Mouse (Mus musculus) MEL (cell line): ENCODE measurements around the gene Rxfp2. TPM values are rescaled to one million over a fixed set of nuclear protein-coding genes. Genes with fewer than 3 reads are reported as not detected.

Experiments
- DNase-seq: peaks from one replicate; pipeline ENCODE4 v3.0.0; 2011; ENCODE audit warnings: low read depth, low spot score
- H3K27ac ChIP-seq: 2 replicates; pipeline ENCODE4 v1.5.1; 2012; ENCODE audit warnings: low read depth, mild to moderate bottlenecking, control low read depth, low read length, moderate library complexity; ENCODE audit not compliant: control insufficient read depth
- H3K27me3 ChIP-seq, 2 experiments: fragments of 150-350 bp in 1 of 2; sonication (generic) in 1 of 2; 2 replicates each; pipeline ENCODE4 v1.6.1; 2012; ENCODE audit warnings: low read length in 2 of 2, mild to moderate bottlenecking in 2 of 2, improper control_type of control experiment in 1 of 2, moderate library complexity in 1 of 2; ENCODE audit not compliant: insufficient read depth in 2 of 2, control insufficient read depth in 1 of 2
- H3K36me3 ChIP-seq, 2 experiments: 2 replicates each; pipeline ENCODE4 v1.6.1; 2012 to 2014; ENCODE audit warnings: low read length in 2 of 2, improper control_type of control experiment in 1 of 2, inconsistent platforms in 1 of 2, mild to moderate bottlenecking in 1 of 2; ENCODE audit not compliant: insufficient read depth in 2 of 2, control insufficient read depth in 1 of 2
- H3K4me1 ChIP-seq, 2 experiments: fragments of 150-350 bp in 1 of 2; sonication (generic) in 1 of 2; 2 replicates each; pipeline ENCODE4 v1.6.1; 2012; ENCODE audit warnings: low read length in 2 of 2, improper control_type of control experiment in 1 of 2, mild to moderate bottlenecking in 1 of 2; ENCODE audit not compliant: insufficient read depth in 2 of 2, control insufficient read depth in 1 of 2
- H3K4me3 ChIP-seq, 2 experiments: fragments of 150-350 bp in 1 of 2; sonication (generic) in 1 of 2; 2 replicates each; pipeline ENCODE4 v1.5.1; 2012; ENCODE audit warnings: low read depth in 2 of 2, low read length in 2 of 2, mild to moderate bottlenecking in 2 of 2, moderate library complexity in 2 of 2, control low read depth in 1 of 2, improper control_type of control experiment in 1 of 2; ENCODE audit not compliant: control insufficient read depth in 1 of 2, insufficient read depth in 1 of 2
- H3K79me2 ChIP-seq: 2 replicates; pipeline ENCODE4 v1.6.1; 2012; ENCODE audit warnings: mild to moderate bottlenecking, low read length, moderate library complexity; ENCODE audit not compliant: control insufficient read depth, poor library complexity, insufficient read depth
- H3K9ac ChIP-seq: 2 replicates; pipeline ENCODE4 v1.6.1; 2012; ENCODE audit warnings: low read depth, mild to moderate bottlenecking, control low read depth, low read length, moderate library complexity; ENCODE audit not compliant: control insufficient read depth, poor library complexity, severe bottlenecking
- H3K9me3 ChIP-seq: fragments of 150-350 bp; sonication (generic); replicated peaks from 2 replicates; pipeline ENCODE4 v1.6.1; 2012; ENCODE audit warnings: mild to moderate bottlenecking, low read length, improper control_type of control experiment, moderate library complexity; ENCODE audit not compliant: insufficient read depth
- BHLHE40 ChIP-seq: IDR thresholded peaks from 2 replicates; pipeline ENCODE4 v1.6.1; 2012; ENCODE audit warnings: low read depth, mild to moderate bottlenecking, inconsistent platforms, low read length, improper control_type of control experiment, borderline replicate concordance
- CTCF ChIP-seq, 3 experiments: IDR thresholded peaks in 2 of 3; conservative IDR thresholded peaks in 1 of 3; 2 replicates each; pipeline ENCODE4 v1.5.1; 2011 to 2012; ENCODE audit warnings: low read length in 3 of 3, low read depth in 2 of 3, mild to moderate bottlenecking in 2 of 3, improper control_type of control experiment in 1 of 3, inconsistent platforms in 1 of 3, mixed read lengths in 1 of 3, moderate library complexity in 1 of 3; ENCODE audit not compliant: control insufficient read depth in 1 of 3, insufficient read depth in 1 of 3, poor library complexity in 1 of 3, severe bottlenecking in 1 of 3
- EP300 ChIP-seq, 2 experiments: IDR thresholded peaks; 2 replicates each; pipeline ENCODE4 v1.6.1; 2011; ENCODE audit warnings: improper control_type of control experiment in 2 of 2, low read length in 2 of 2, low read depth in 1 of 2, mild to moderate bottlenecking in 1 of 2
- GATA1 ChIP-seq: IDR thresholded peaks from 2 replicates; pipeline ENCODE4 v1.6.1; 2011; ENCODE audit warnings: low read depth, low read length, improper control_type of control experiment
- MAFK ChIP-seq: IDR thresholded peaks from 2 replicates; pipeline ENCODE4 v1.6.1; 2011; ENCODE audit warnings: low read depth, mild to moderate bottlenecking, low read length, improper control_type of control experiment, borderline replicate concordance
- MAZ ChIP-seq: IDR thresholded peaks from 2 replicates; pipeline ENCODE4 v1.6.1; 2012; ENCODE audit warnings: low read depth, mild to moderate bottlenecking, inconsistent platforms, low read length, improper control_type of control experiment
- MEF2A ChIP-seq: IDR thresholded peaks from 2 replicates; pipeline ENCODE4 v1.6.1; 2014; ENCODE audit warnings: low read depth, mild to moderate bottlenecking, inconsistent platforms, low read length, improper control_type of control experiment; ENCODE audit not compliant: poor library complexity, insufficient replicate concordance, severe bottlenecking; ENCODE audit errors: extremely low read depth
- MXI1 ChIP-seq: IDR thresholded peaks from 2 replicates; pipeline ENCODE4 v1.6.1; 2011; ENCODE audit warnings: mild to moderate bottlenecking, low read depth, low read length, improper control_type of control experiment
- NRF1 ChIP-seq: IDR thresholded peaks from 2 replicates; pipeline ENCODE4 v1.6.1; 2014; ENCODE audit warnings: low read depth, mild to moderate bottlenecking, inconsistent platforms, low read length, improper control_type of control experiment, moderate library complexity; ENCODE audit not compliant: poor library complexity, insufficient read depth, severe bottlenecking
- SMC3 ChIP-seq: IDR thresholded peaks from 2 replicates; pipeline ENCODE4 v1.6.1; 2011; ENCODE audit warnings: low read depth, low read length, improper control_type of control experiment
- TAL1 ChIP-seq: IDR thresholded peaks from 2 replicates; pipeline ENCODE4 v1.6.1; 2012; ENCODE audit warnings: mild to moderate bottlenecking, inconsistent platforms, low read length, moderate library complexity, mixed read lengths
- UBTF ChIP-seq: IDR thresholded peaks from 2 replicates; pipeline ENCODE4 v1.6.1; 2012; ENCODE audit warnings: low read depth, mild to moderate bottlenecking, inconsistent platforms, low read length, improper control_type of control experiment, moderate library complexity, borderline replicate concordance; ENCODE audit not compliant: insufficient read depth
- ZC3H11A ChIP-seq: IDR thresholded peaks from 2 replicates; pipeline ENCODE4 v1.6.1; 2012; ENCODE audit warnings: low read depth, mild to moderate bottlenecking, inconsistent platforms, low read length, improper control_type of control experiment
- polyA plus RNA-seq, 2 experiments: library from polyadenylated mRNA; stranded (reverse) in 1 of 2; unstranded in 1 of 2; fragments of >175 nt in 1 of 2; fragments of >200 nt in 1 of 2; gene quantifications; 2 replicates each; pipeline versions ENCODE4 v1.2.1 to v1.2.4; 2012; ENCODE audit warnings: low replicate concordance in 2 of 2, low read depth in 1 of 2; ENCODE audit not compliant: insufficient read length in 2 of 2, insufficient read depth in 1 of 2, missing spikeins in 1 of 2
- total RNA-seq: library from RNA; depleted of rRNA; stranded (reverse); fragments of 300-350 nt; gene quantifications from 2 replicates; pipeline ENCODE4 v1.2.3, GENCODE M21; 2012

Gene Rxfp2
- total and polyA plus RNA-seq, 3 experiments: not detected

DNA sequence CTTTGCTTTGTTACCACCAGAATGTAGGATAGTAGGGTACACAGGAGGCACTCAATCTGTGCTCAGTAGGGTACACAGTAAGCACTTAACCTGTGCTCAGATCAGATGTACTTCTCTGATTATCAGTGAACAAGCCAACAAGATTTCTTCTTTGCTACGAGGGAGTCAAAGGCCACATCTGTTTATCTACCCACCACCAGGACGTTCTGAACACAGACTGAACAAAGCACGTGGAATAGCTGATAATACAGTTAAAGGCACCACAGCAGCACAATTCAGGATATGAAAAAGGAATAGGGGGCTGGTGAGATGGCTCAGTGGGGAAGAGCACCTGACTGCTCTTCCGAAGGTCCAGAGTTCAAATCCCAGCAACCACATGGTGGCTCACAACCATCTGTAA lies 18.4 kb downstream of the Rxfp2 start:
- H3K27ac ChIP-seq: no peak overlapping the region
- DNase-seq: no peak
- no peak overlapping the region for H3K4me3 ChIP-seq
- no peaks in the 10 kb centered on the region for H3K79me2 ChIP-seq
- TF ChIP-seq BHLHE40 (no peak), MEF2A (no peak), MXI1 (no peak), TAL1 (no peak), EP300 (IDR thresholded peaks at IDR 0.05; ENCODE audit: low read depth in 1 of 2, low read length in 2 of 2) (no peak), NRF1 (no peak), UBTF (no peak)
- no peaks in the 10 kb centered on the region for H3K4me1 ChIP-seq
- H3K27me3 ChIP-seq: no peaks in the 10 kb centered on the region; a peak in 1 of 4 replicates
- H3K9me3 ChIP-seq: no peaks in the 10 kb centered on the region
- no peaks in the 10 kb centered on the region for H3K36me3 ChIP-seq
- no peak overlapping the region for H3K9ac ChIP-seq

DNA sequence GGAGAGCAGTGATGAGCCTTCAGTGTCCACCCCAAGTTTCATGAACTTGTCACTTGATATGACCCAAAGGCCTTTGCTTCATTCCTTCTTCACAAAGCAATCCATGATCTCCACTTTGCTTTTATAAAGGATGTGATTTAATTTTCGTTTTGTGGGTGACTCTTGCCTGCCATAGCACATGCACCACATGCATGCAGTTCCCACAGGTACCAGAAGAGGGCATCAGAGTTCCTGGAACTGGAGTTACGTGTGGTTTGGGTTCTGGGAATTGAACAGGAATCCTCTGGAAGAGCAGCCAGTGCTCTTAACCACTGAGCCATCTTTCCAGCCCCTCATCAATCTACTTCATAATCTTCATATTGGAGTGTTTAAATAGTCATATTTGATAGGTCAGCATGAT lies 26.1 kb downstream of the Rxfp2 start:
- H3K4me1 ChIP-seq: no peaks in the 10 kb centered on the region
- no peak overlapping the region for H3K27ac ChIP-seq
- no peaks in the 10 kb centered on the region for H3K36me3 ChIP-seq
- H3K9me3 ChIP-seq: no peaks in the 10 kb centered on the region
- H3K9ac ChIP-seq: no peak overlapping the region
- TF ChIP-seq ZC3H11A: no peak
- TF ChIP-seq CTCF (IDR thresholded peaks at IDR 0.05 in 2 of 3, conservative IDR thresholded peaks at IDR 0.05 in 1 of 3; ENCODE audit: control insufficient read depth in 1 of 3, insufficient read depth in 1 of 3, low read depth in 2 of 3, low read length in 3 of 3, poor library complexity in 1 of 3, severe bottlenecking in 1 of 3): peak; percentile 31 to 60 (median 34)
- TF ChIP-seq GATA1: no peak
- H3K4me3 ChIP-seq: no peak overlapping the region
- no peak for DNase-seq
- no peaks in the 10 kb centered on the region for H3K27me3 ChIP-seq
- no peaks in the 10 kb centered on the region for H3K79me2 ChIP-seq

DNA sequence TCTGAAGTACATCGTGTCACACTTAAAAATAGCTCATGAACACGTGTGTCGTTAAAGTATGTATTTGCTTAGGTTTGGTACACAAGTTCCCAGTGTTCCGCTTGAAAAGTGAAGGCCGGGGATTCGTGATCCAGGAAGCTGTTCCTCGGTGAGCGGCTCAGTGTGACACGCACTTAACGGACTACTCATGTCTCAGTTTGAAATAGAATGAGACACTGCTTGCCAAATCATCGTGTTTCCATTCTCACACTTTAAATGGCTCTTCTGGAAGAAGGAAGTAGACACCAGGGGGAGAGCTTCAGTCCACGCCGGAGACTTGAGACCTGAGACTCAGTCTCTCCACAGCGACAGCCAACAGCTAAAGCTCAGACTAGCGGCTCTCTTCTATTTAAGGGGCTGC lies 28.0 kb downstream of the Rxfp2 start:
- Histone ChIP-seq H3K9ac (no peak overlapping the region), H3K27ac (no peak overlapping the region), H3K79me2 (no peaks in the 10 kb centered on the region), H3K9me3 (no peaks in the 10 kb centered on the region), H3K27me3 (no peaks in the 10 kb centered on the region), H3K4me3 (no peak overlapping the region), H3K36me3 (no peaks in the 10 kb centered on the region), H3K4me1 (no peaks in the 10 kb centered on the region)
- DNase-seq: no peak
- no peak for TF ChIP-seq MAFK
- TF ChIP-seq UBTF: no peak
- TF ChIP-seq SMC3: no peak
- no peak for TF ChIP-seq MAZ
- no peak for TF ChIP-seq EP300 (IDR thresholded peaks at IDR 0.05; ENCODE audit: low read depth in 1 of 2, low read length in 2 of 2)
